Mouse (Mus musculus) neural tube, embryonic 12.5 days (tissue): ENCODE data around the gene Apol8. TPM values are rescaled to one million over a fixed set of nuclear protein-coding genes. Genes with fewer than 3 reads are reported as not detected.
"Not testable (repeated sequence)": the region's sequence is repeated elsewhere in the genome, so short reads cannot be mapped to it uniquely, and the experiment has no call there.

Experiments used
- ATAC-seq: fragments of 200-750 bp; cut with Nextera tagmentation; 2 replicates; pipeline ENCODE4 v1.8.0; 2017; ENCODE audit warnings: low read depth, mild to moderate bottlenecking, moderate TSS enrichment, moderate library complexity; ENCODE audit not compliant: low FRiP score
- H3K27ac ChIP-seq: fragments of 300-500 bp; sonication (generic); 2 replicates; pipeline ENCODE4 v1.5.1; 2016
- H3K27me3 ChIP-seq: fragments of 300-500 bp; sonication (generic); replicated peaks from 2 replicates; pipeline ENCODE4 v1.6.1; 2016; ENCODE audit warnings: mild to moderate bottlenecking
- H3K36me3 ChIP-seq: fragments of 300-500 bp; sonication (generic); 2 replicates; pipeline ENCODE4 v1.6.1; 2016; ENCODE audit warnings: mild to moderate bottlenecking
- H3K4me1 ChIP-seq: fragments of 300-500 bp; sonication (generic); 2 replicates; pipeline ENCODE4 v1.6.1; 2016
- H3K4me2 ChIP-seq: fragments of 300-500 bp; sonication (generic); replicated peaks from 2 replicates; pipeline ENCODE4 v1.6.1; 2016; ENCODE audit warnings: mild to moderate bottlenecking
- H3K4me3 ChIP-seq: fragments of 300-500 bp; sonication (generic); 2 replicates; pipeline ENCODE4 v1.5.1; 2016
- H3K9ac ChIP-seq: fragments of 300-500 bp; sonication (generic); 2 replicates; pipeline ENCODE4 v1.6.1; 2016; ENCODE audit warnings: mild to moderate bottlenecking
- H3K9me3 ChIP-seq: fragments of 300-500 bp; sonication (generic); 2 replicates; pipeline ENCODE4 v1.6.1; 2016; ENCODE audit warnings: mild to moderate bottlenecking
- WGBS: fragments of 180-500 bp; shearing (Covaris S2); methylation state at CpG from one replicate; pipeline ENCODE4 v1.1.7; 2016; 5-methylcytosine and 5-hydroxymethylcytosine counted together
- polyA plus RNA-seq: library from polyadenylated mRNA; unstranded; fragments of >200 nt; fragmentation: Nextera tagmentation; extraction: Ambion mirVana; gene quantifications from 2 replicates; pipeline ENCODE4 v1.2.1, GENCODE M21; 2016

The Apol8 gene
- polyA plus RNA-seq, 1 experiment from 2014 or later: 0.48 TPM

DNA sequence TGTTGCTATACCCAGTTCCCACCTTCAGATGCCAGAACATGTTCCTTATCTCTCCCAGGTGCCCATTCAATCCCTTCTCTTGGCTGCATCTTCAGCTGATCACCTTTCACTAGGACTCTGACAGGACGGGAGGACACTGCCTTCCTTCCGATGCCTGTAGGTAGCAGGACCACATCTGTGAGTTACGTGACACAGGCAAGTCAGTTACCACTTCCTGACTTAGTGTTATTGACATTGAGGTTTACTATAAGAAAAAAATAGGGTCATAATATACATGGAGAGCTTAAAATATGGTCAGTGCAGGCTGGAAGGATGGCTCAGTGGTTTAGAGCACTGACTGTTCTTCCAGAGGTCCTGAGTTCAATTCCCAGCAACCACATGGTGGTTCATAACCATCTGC is 35.3 kb downstream of the Apol8 start:
- H3K36me3 ChIP-seq, H3K27ac ChIP-seq, H3K27me3 ChIP-seq, H3K4me1 ChIP-seq, H3K4me3 ChIP-seq, H3K4me2 ChIP-seq, ATAC-seq, H3K9ac ChIP-seq, H3K9me3 ChIP-seq: not testable (repeated sequence)
- WGBS: no CpG with 5 or more reads among the region's 3 CpGs

DNA sequence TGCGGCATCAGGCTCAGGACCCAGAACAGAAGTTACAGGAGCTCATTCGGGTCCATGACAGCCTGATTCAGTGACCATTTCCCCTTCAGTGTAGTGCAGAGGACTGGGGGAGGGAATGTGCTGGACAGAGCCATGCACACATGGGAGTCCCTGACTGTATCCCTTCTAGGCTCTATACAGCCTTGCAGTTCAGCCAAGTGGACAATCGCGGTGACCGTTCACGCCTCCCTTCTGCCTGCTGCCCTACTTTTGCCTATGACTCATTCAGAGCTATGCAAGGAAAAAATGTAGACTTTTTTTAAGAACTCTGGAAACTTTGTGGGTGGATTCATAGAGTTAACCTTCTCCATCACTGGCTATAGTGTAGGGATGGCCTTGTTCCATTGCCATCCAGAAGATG is 38.6 kb downstream of the Apol8 start:
- not testable (repeated sequence) for H3K4me1 ChIP-seq, H3K4me2 ChIP-seq, H3K9ac ChIP-seq, H3K9me3 ChIP-seq, H3K27ac ChIP-seq, ATAC-seq, H3K36me3 ChIP-seq, H3K27me3 ChIP-seq, H3K4me3 ChIP-seq
- 91% methylated on average over 2 of the region's 6 CpGs for WGBS

DNA sequence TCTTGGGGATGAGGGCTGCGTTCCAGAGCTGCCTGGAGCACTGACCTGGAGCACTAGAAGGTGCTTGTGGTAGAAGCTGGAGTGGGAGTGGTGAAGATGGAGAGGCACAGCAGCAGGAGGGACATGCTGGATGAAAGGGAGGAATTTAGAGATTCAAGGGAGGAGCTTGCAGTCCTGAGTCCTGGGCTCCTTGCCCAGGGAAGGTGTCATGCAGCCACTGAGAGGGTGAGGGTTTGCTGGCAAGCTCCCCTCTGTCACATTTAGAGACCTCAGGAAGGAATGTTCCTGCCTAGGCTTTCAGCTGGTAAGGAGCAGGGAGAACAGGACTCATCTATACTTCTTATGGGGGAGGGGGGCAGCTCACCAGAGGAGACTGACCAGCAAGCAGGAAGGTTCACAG is 47.9 kb downstream of the Apol8 start:
- not testable (repeated sequence) for H3K4me1 ChIP-seq, H3K36me3 ChIP-seq, H3K4me3 ChIP-seq, H3K9ac ChIP-seq, H3K27ac ChIP-seq, H3K9me3 ChIP-seq, H3K27me3 ChIP-seq, ATAC-seq, H3K4me2 ChIP-seq
- WGBS: 100% methylated on average over 1 of the region's 1 CpGs

DNA sequence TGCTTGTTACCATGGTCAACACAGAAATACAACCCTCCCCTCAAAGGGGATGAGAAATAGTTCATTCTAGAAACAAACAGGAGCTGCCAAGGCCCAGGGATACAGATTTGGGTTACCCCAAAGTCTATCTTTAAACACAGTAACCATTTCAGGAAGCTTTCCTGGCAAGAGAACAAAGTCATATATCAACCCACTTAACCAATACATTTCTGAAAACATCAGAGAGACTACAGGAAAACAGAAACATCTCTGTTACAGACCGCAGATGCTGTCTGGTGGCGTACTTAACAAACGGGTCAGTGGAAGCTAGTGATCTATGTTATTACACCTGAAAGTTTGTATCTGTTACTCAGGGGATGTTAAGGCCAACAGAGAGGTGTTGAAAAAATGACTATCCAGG is 51.5 kb downstream of the Apol8 start:
- H3K4me3 ChIP-seq, H3K4me1 ChIP-seq, H3K9ac ChIP-seq, ATAC-seq, H3K27me3 ChIP-seq, H3K4me2 ChIP-seq, H3K36me3 ChIP-seq, H3K27ac ChIP-seq, H3K9me3 ChIP-seq: not testable (repeated sequence)
- 90% methylated on average over 3 of the region's 3 CpGs for WGBS

DNA sequence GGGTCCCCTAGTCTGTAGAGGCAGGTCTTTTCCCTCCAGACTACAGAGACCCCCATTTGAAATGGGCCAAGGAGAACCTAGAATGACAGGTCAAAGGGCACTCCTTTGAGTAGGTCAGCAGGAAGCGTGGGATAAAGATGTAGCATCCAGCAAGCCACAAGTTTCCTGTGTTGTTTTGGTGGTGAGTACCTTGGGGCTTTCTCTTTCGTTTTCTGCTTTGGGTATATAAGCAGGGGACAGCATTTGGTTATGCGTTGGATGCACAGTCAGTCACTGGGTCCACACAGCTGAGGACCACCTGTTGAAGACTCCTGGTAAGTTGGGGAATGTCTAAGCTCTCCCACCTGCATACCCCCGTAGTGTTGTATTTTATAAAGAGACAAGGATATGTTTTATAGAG is 58.1 kb downstream of the Apol8 start, which contains the start of gene Apol7e:
Gene Apol7e, plus strand, starts transcription at position 202 of the 400 bp plus-strand sequence.
- WGBS: 85% methylated on average over 4 of the region's 4 CpGs
- H3K4me2 ChIP-seq, H3K9ac ChIP-seq, ATAC-seq, H3K27me3 ChIP-seq, H3K9me3 ChIP-seq, H3K36me3 ChIP-seq, H3K27ac ChIP-seq, H3K4me3 ChIP-seq, H3K4me1 ChIP-seq: not testable (repeated sequence)

Other genes starting within 250 kb of the Apol8 start
- not detected in 2 replicates for gene Apol11a, start 248.7 kb downstream of the Apol8 start, polyA plus RNA-seq
- not detected in 2 replicates for gene Apol7c, start 223.7 kb downstream of the Apol8 start, polyA plus RNA-seq
- not detected in 2 replicates for gene 1700025B11Rik, start 195.1 kb downstream of the Apol8 start, polyA plus RNA-seq
- 0.19 TPM in 1 of 2 replicates, not detected in the other for gene Apol10b, start 160.9 kb downstream of the Apol8 start, polyA plus RNA-seq
- not detected in 2 replicates for gene Gm36245, start 157.7 kb downstream of the Apol8 start, polyA plus RNA-seq
- not detected in 2 replicates for gene Apol11b, start 113.7 kb downstream of the Apol8 start, polyA plus RNA-seq
- not detected in 2 replicates for gene Apol7e, start 58.1 kb downstream of the Apol8 start, polyA plus RNA-seq
- gene Apol9b, start 28.0 kb downstream of the Apol8 start, polyA plus RNA-seq: not detected in 2 replicates
- gene Myh9, start 85.2 kb upstream of the Apol8 start, polyA plus RNA-seq: 20.9 and 21.0 TPM in 2 replicates
- 208 and 218 TPM in 2 replicates for gene Txn2, start 172.0 kb upstream of the Apol8 start, polyA plus RNA-seq
- 5.5 and 6.2 TPM in 2 replicates for gene Foxred2, start 199.7 kb upstream of the Apol8 start, polyA plus RNA-seq
- 204 and 205 TPM in 2 replicates for gene Eif3d, start 213.8 kb upstream of the Apol8 start, polyA plus RNA-seq